Mouse (Mus musculus) T-helper 1 cell (primary cell): ENCODE measurements around the gene Fkbp7.

Experiments
- in situ Hi-C: fragments of 300-600 bp; cut with MboI, MseI; formaldehyde crosslinking; loops from one replicate; pipeline ENCODE4 v1.15.1; 2025; ENCODE audit warnings: high pct_unique_total_duplicates

Fkbp7 gene

DNA sequence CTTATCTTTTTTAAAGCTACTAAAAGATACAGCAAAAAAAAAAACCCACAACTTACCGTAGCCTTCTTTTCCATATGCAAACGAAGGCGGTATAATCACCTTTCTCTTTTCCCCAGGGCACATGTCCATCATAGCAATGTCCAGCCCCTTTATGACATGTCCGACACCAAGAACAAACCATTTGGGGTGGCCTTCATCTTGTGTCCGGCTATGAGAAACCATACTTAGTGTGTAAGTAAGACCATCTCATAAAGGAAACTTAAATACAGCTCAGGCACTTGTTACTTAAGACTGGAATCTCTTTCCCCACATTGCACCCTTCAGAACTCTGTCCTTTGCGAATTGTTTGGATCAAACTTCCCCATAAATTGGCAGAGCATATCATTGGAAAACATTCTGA lies 1.3 kb downstream of the Fkbp7 start:
- in situ Hi-C loops: loop anchor here (5.0 kb wide), 1 partner anchor 596 kb away; no protein-coding TSS in a partner anchor

GRCm38 (mm10) chr2:76667200-76667599 lies 5.7 kb downstream of the Fkbp7 start:
- in situ Hi-C loops: no loop called here

DNA sequence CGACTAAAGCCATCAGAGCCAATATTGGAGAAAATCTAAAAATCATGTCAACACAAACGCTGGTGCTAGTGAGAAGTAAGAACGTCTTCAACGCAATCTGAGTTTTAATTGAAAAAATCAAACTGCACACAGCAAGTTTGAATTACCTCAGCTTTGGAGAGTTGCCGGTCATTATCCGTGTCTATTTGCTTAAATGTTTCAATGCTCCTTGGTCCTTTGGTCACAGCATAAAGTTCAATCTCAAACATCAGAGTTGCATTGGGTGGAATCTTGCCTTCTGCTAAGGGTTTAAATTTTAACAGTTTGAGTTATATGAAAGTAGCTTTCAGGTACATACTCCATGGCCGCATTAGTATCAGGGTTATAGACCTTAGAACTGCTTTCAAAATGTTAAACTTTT lies 7.4 kb downstream of the Fkbp7 start:
- in situ Hi-C loops: no loop called here

GRCm38 (mm10) chr2:76659419-76659818 lies 13.5 kb downstream of the Fkbp7 start:
- in situ Hi-C loops: no loop called here

GRCm38 (mm10) chr2:76658551-76658950 lies 14.4 kb downstream of the Fkbp7 start:
- in situ Hi-C loops: no loop called here

DNA sequence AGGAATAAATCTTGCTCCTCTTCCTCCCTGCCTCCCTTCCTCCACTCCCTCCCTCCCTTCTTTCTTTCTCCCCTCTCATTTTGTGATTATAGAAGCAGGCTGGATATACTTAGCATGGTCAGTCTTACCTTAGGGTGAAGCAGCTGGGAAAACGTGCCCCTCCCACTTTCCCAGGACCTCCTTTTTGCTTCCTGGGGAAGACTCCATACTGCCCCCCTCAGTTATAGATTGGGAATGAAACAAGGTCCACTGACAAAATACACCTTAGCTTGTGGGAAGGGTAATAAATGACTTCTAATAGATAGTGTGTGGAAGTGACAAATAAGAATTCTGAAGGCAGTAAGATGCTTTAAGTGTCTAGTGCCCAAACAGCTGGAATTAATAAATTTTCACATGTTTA lies 16.9 kb downstream of the Fkbp7 start:
- in situ Hi-C loops: no loop called here

DNA sequence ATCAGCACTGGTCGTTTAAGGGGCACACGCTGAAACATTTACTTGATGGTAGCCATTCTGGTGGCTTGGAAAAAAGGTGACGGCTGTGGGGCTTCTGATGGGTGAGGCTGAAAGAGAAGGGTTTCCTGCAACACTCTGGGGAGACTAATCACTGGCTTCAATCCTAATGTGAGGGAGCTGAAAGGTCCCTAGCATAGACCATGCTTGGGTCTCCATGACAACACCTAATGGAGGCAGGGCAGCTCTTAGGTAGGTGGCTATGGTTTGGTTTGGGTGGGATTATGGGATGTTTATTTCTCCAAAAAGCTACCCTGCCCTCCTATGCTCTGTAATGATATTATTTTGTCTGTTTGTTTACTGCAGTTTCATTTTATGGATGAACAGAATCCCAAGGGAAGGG lies 17.5 kb downstream of the Fkbp7 start:
- in situ Hi-C loops: no loop called here

GRCm38 (mm10) chr2:76654646-76655045 lies 18.3 kb downstream of the Fkbp7 start:
- in situ Hi-C loops: no loop called here

GRCm38 (mm10) chr2:76653070-76653469 lies 19.8 kb downstream of the Fkbp7 start:
- in situ Hi-C loops: no loop called here

GRCm38 (mm10) chr2:76648666-76649141 lies 24.2 kb downstream of the Fkbp7 start:
- in situ Hi-C loops: no loop called here

- in situ Hi-C loops: no loop called here
Measured at GRCm38 (mm10) chr2:76647883-76648570, 24.9 kb downstream of the Fkbp7 start, which contains the start of the genes Prkra and Pjvk. TSS of gene Prkra (minus strand) at chr2:76648015. TSS of gene Pjvk (plus strand) at chr2:76648476.

- in situ Hi-C loops: no loop called here
Measured at GRCm38 (mm10) chr2:76647441-76647869, 25.5 kb downstream of the Fkbp7 start.

- in situ Hi-C loops: no loop called here
Measured at GRCm38 (mm10) chr2:76643801-76644200, 29.1 kb downstream of the Fkbp7 start.

GRCm38 (mm10) chr2:76639637-76640036 lies 33.3 kb downstream of the Fkbp7 start:
- in situ Hi-C loops: no loop called here

DNA sequence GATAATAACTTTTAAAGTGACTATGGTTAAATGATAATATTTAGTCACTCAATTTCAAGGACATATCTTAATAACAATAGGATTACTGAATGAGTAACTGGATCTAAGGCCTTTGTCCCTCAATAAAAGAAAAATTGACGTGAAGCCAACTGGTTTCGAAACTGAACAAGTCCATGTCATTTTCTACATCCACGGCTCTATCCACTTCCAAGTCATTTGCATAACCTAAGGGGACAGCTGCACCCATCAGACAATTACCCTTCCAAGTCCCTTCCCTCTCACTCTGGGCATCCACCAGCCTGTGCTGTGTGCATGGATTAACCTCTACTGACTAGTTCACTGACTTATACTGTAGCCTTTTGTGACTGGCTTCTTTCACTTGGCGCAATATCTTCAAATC lies 41.3 kb downstream of the Fkbp7 start:
- in situ Hi-C loops: no loop called here

- in situ Hi-C loops: no loop called here
Measured at GRCm38 (mm10) chr2:76630293-76630692, 42.6 kb downstream of the Fkbp7 start.

DNA sequence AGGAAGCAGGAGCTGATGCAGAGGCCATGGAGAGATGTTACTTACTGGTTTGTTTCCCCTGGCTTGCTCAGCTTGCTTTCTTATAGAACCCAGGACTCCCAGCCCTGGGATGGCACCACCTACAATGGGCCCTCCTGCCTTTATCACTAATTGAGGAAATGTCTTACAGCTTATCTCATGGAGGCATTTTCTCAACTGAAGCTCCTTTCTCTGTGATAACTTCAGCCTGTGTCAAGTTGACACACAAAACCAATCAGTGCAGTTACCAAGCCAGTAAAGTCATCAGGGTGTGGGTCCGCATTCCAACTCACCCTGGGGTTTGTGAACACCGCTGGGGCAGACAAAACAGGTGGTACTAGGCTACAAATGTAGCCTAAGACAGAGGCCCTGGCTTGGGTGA lies 50.6 kb downstream of the Fkbp7 start:
- in situ Hi-C loops: loop anchor here (10.0 kb wide), 1 partner anchor 952 kb away; no protein-coding TSS in a partner anchor

DNA sequence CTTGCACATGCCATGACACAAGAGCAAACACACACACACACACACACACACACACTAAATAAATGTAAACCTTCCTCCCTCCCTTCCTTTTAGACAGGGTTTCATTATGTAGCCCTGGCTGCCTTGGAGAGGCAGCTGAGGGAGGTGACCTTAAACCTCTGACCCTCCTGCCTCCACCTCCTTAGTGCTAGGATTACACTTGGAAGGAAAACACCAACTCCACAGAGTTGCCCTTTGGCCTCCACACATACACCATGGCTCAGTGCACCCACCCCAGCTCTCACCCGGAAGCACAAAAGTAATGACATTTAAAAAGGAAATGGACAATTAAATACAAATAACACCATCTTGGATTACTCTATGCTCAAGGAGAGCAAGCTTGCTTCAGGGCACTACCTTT lies 51.2 kb downstream of the Fkbp7 start:
- in situ Hi-C loops: loop anchor here (10.0 kb wide), 1 partner anchor 953 kb away; no protein-coding TSS in a partner anchor

DNA sequence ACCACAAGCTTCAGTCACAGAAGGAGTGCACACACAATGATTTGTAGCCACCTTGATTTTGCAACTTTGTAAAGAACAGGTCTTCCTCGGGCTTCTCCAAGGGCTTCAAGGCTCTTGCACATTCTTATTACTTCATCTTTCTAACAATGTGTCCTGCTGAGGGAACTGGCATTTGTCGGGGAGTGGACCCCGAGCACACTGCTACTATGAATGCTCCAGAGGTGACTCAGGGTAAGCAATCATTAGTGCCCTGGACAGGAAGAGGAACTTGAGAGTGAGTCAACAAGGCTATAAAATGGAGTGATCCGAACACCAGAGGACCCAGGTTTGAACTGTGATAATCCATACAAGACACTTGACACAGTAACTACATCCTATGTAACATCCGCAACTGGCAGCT lies 52.7 kb downstream of the Fkbp7 start:
- in situ Hi-C loops: loop anchor here (10.0 kb wide), 1 partner anchor 955 kb away; no protein-coding TSS in a partner anchor

- in situ Hi-C loops: no loop called here
Measured at GRCm38 (mm10) chr2:76618078-76618477, 54.8 kb downstream of the Fkbp7 start.
